Mouse (Mus musculus) kidney, adult 2 months (tissue): ENCODE measurements around the gene Wdr45. TPM values are rescaled to one million over a fixed set of nuclear protein-coding genes. Genes with fewer than 3 reads are reported as not detected.
"Not testable (repeated sequence)": the region's sequence is repeated elsewhere in the genome, so short reads cannot be mapped to it uniquely, and the experiment has no call there.

ENCODE experiments used
- DNase-seq: peaks from one replicate; pipeline ENCODE4 v3.0.0; 2021
- H3K27ac ChIP-seq: fragments of 200-500 bp; 2 replicates; pipeline ENCODE4 v1.5.1; 2012; ENCODE audit warnings: low read depth, low read length, control low read depth, inconsistent platforms; ENCODE audit not compliant: insufficient read depth
- H3K27me3 ChIP-seq: fragments of 200-500 bp; replicated peaks from 2 replicates; pipeline ENCODE4 v1.6.1; 2012; ENCODE audit warnings: mild to moderate bottlenecking, moderate library complexity, low read length, inconsistent platforms; ENCODE audit not compliant: control insufficient read depth, insufficient read depth
- H3K36me3 ChIP-seq: fragments of 200-500 bp; 2 replicates; pipeline ENCODE4 v1.6.1; 2012; ENCODE audit warnings: mild to moderate bottlenecking, moderate library complexity, low read length, inconsistent platforms; ENCODE audit not compliant: control insufficient read depth, insufficient read depth
- H3K4me1 ChIP-seq: fragments of 200-500 bp; 2 replicates; pipeline ENCODE4 v1.6.1; 2011; ENCODE audit warnings: low read length; ENCODE audit not compliant: control insufficient read depth, insufficient read depth
- H3K4me3 ChIP-seq: fragments of 200-500 bp; 2 replicates; pipeline ENCODE4 v1.5.1; 2011; ENCODE audit warnings: mild to moderate bottlenecking, low read depth, low read length, control low read depth; ENCODE audit not compliant: insufficient read depth
- CTCF ChIP-seq: fragments of 200-500 bp; conservative IDR thresholded peaks from 2 replicates; pipeline ENCODE4 v1.5.1; 2011; ENCODE audit warnings: low read depth, mild to moderate bottlenecking, control low read depth, low read length, moderate library complexity, mixed read lengths; ENCODE audit not compliant: insufficient read depth, insufficient read length
- POLR2A ChIP-seq: fragments of 200-500 bp; IDR thresholded peaks from one replicate; pipeline ENCODE4 v1.6.1; 2011; ENCODE audit warnings: low read depth, low read length, control low read depth
- WGBS: fragments of 180-500 bp; shearing (Covaris S2); methylation state at CpG from one replicate; pipeline ENCODE4 v1.1.7; 2018; 5-methylcytosine and 5-hydroxymethylcytosine counted together
- polyA plus RNA-seq: library from polyadenylated mRNA; depleted of rRNA; stranded (reverse); fragments of >200 nt; gene quantifications from 2 replicates; pipeline ENCODE4 v1.2.3, GENCODE M21; 2012

Wdr45 gene
- polyA plus RNA-seq, 1 experiment: 73.1 TPM

- Histone ChIP-seq H3K4me1 (no peaks in the 10 kb centered on the region), H3K27ac (no peak overlapping the region), H3K36me3 (no peaks in the 10 kb centered on the region), H3K4me3 (no peak overlapping the region), H3K27me3 (no peaks in the 10 kb centered on the region)
- DNase-seq: no peak
- WGBS: 78% methylated on average over 8 of the region's 8 CpGs
- TF ChIP-seq CTCF: no peak
- TF ChIP-seq POLR2A: no peak
Observed at GRCm38 (mm10) chrX:7745429-7745828, 31.3 kb downstream of the Wdr45 start.

DNA sequence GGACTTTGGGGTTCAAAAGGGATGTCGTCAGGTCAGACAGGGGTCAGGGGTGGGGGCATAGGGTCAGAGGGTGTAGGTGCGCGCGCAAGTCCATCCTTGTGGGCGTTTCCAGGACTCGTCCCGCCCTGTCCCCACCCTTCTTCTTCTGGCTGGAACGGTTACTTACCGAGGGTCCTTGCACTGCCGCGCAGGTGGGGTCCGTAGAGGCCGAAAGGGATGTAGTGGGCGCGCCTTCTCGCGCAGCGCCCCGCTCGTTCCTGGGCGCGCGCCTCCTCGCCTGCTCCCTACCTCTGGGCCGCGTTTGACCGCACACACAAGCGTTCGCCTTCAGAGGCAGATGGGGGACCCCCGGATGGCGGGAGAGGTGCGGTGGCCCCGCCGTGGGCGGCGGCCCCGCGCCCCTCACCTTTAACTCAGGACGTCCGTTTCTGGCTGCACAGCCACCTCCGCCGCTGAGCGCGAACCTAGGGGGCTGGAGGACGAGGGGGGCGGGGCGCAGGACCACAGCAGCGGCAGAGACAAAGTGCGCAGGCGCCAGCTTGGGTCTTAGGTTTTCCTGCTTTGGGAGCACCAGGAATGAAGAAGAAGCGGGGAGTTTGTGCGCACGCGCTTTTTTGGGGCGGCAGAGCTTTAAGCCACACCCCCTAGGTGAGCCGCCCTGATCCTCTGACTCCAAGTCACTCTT is 36.4 kb downstream of the Wdr45 start, which contains the start of gene Ccdc120:
Ccdc120 (minus strand) TSS at position 474 of the 685 bp plus-strand sequence.
- peak; percentile 79 for DNase-seq
- Histone ChIP-seq H3K27ac (no peak within 1 kb of the TSS), H3K27me3 (no peaks in the 10 kb centered on the region), H3K36me3 (no peaks in the 10 kb centered on the region), H3K4me3 (peak within 1 kb of the TSS; percentile 62), H3K4me1 (peaks cover 3% of the 10 kb centered on the region; the same call in 1 of the 2 replicates)
- no peak for TF ChIP-seq CTCF
- TF ChIP-seq POLR2A: no peak
- WGBS: under 1% methylated on average over 48 of the region's 56 CpGs

- WGBS: 5% methylated on average over 3 of the region's 3 CpGs
Observed at GRCm38 (mm10) chrX:7753627-7754026, 39.5 kb downstream of the Wdr45 start.

GRCm38 (mm10) chrX:7762137-7762920 is 48.2 kb downstream of the Wdr45 start, which contains the start of gene Tfe3:
TSS of gene Tfe3 (plus strand) at chrX:7762560.
- H3K27me3 ChIP-seq: no peaks in the 10 kb centered on the region
- peak within 1 kb of the TSS; percentile 51 for H3K27ac ChIP-seq
- peaks cover 3% of the 10 kb centered on the region; the same call in 1 of the 2 replicates for H3K4me1 ChIP-seq
- peak; percentile 96 for DNase-seq
- TF ChIP-seq POLR2A: peak; percentile 54
- no peak for TF ChIP-seq CTCF
- WGBS: 2% methylated on average over 33 of the region's 38 CpGs
- H3K4me3 ChIP-seq: peak within 1 kb of the TSS; percentile 80
- no peaks in the 10 kb centered on the region for H3K36me3 ChIP-seq

More at GRCm38 (mm10) chrX:7753627-7754026, 39.5 kb downstream of the Wdr45 start:
- H3K27ac ChIP-seq, H3K36me3 ChIP-seq, H3K4me1 ChIP-seq, H3K27me3 ChIP-seq, H3K4me3 ChIP-seq: not testable (repeated sequence)
- TF ChIP-seq CTCF: peak; percentile 22; the same call in 1 of the 2 replicates
- DNase-seq: peak; percentile 54

DNA sequence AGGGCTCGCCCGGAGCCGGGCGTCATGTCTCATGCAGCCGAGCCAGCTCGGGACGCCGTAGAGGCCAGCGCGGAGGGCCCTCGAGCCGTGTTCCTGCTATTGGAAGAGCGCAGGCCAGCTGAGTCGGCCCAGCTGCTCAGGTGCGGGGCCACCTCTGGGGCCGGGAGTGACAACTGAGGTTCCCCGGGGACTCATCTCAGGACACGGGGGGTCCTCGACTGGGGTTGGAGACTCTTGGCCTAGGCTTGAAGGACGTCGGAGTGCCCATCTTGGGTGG is 48.7 kb downstream of the Wdr45 start:
- no peaks in the 10 kb centered on the region for H3K27me3 ChIP-seq
- peaks cover 3% of the 10 kb centered on the region; the same call in 1 of the 2 replicates for H3K4me1 ChIP-seq
- H3K27ac ChIP-seq: peak overlapping the region; percentile 51
- H3K4me3 ChIP-seq: peak overlapping the region; percentile 80
- no peak for TF ChIP-seq POLR2A
- no peak for TF ChIP-seq CTCF
- DNase-seq: no peak
- no peaks in the 10 kb centered on the region for H3K36me3 ChIP-seq
- WGBS: under 1% methylated on average over 15 of the region's 21 CpGs

GRCm38 (mm10) chrX:7763631-7764393 is 49.7 kb downstream of the Wdr45 start:
- peak; percentile 28 for DNase-seq
- H3K27ac ChIP-seq: peak overlapping the region; percentile 27; the same call in 1 of the 2 replicates
- TF ChIP-seq CTCF: no peak
- no peak for TF ChIP-seq POLR2A
- no peaks in the 10 kb centered on the region for H3K36me3 ChIP-seq
- H3K27me3 ChIP-seq: no peaks in the 10 kb centered on the region
- 2% methylated on average over 21 of the region's 22 CpGs for WGBS
- peaks cover 3% of the 10 kb centered on the region; the same call in 1 of the 2 replicates for H3K4me1 ChIP-seq
- H3K4me3 ChIP-seq: peak overlapping the region; percentile 80
